Mouse (Mus musculus): ENCODE results near the gene Ifna16.

The Ifna16 gene

GRCm38 (mm10) chr4:88676824-88677223, at the start of gene Ifna16:
Ifna16 (minus strand) TSS chr4:88676924.
- DNase-seq (ENCODE audit: extremely low spot score, low spot score) = no peak

DNA sequence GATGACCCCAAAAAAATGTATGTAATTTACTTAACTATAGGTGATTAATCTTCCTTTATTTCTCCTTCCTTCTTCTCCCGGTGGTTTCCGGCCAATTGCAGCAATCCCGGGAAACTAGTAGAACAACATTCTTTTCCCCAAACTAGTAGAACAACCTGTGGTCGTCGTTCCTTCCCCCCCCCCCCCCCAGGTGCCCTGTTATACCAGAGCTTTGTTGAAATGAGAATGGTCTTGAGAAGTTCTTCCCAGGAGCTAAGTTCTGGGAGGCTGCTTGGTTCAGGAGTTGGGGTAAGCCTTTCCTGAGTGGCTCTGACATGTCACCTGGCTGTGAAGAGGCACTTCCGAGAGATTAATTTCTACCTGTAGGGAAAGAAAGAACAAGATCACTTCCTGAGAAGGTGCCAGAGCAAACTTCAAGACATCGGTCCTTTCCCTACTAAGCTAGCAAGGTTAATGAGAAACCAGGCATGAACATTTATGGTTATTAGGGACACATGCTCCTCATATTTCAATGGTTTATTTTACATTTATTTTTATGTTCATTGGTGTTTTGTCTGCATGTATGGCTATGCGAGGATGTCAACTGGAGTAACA, 46.9 kb upstream of the Ifna16 start:
- no peak for DNase-seq (ENCODE audit: extremely low spot score, low spot score)

- DNase-seq (ENCODE audit: extremely low spot score, low spot score) = peak; percentile 96
Measured at GRCm38 (mm10) chr4:88721791-88722721, 45.3 kb upstream of the Ifna16 start, which contains the start of the genes Gm26566 and Klhl9. Gm26566 (plus strand) TSS chr4:88721805. Klhl9 (minus strand) TSS chr4:88722465.

GRCm38 (mm10) chr4:88718715-88719114, 42.0 kb upstream of the Ifna16 start:
- no peak for DNase-seq (ENCODE audit: extremely low spot score, low spot score)

DNA sequence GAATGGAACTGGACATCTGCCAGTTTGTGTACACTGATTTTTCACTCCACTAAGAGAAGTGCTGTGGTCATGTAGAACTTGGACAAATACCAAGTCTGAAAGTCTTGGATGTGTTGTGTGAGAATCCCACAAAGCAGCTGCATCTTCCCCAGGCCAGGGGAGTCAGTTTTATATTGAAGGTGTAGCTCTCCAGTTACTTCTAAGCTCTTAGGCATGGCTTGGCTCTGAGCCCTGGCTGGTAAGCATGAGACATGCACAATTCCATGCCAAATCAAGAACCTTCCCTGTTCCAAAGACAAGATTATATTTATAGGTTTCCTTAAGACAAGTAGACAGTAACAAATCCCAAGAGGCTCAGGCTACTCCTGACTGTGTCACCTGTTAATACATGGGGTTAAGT, 38.3 kb upstream of the Ifna16 start:
- no peak for DNase-seq (ENCODE audit: extremely low spot score, low spot score)

DNA sequence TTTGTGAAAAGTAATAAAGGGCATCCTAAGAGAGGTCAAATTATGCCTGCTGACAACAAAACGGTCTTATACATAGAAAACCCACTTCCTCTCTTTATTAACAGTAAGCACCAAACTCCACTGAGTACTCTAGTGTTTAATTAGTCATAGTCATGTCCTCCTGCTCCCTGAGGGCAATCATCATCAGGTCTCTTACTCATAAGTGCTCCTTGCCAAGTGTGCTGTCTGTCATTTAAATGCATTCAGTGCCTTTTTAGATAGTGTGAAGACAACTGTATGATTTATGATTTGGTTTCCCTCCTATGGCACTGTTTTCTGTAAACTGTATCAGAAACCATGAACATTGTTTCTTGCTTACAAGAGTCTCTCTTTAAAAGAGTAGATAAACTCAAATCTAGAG, 37.6 kb upstream of the Ifna16 start:
- DNase-seq (ENCODE audit: extremely low spot score, low spot score) = no peak

GRCm38 (mm10) chr4:88707128-88707826, 30.6 kb upstream of the Ifna16 start:
- no peak for DNase-seq (ENCODE audit: extremely low spot score, low spot score)

DNA sequence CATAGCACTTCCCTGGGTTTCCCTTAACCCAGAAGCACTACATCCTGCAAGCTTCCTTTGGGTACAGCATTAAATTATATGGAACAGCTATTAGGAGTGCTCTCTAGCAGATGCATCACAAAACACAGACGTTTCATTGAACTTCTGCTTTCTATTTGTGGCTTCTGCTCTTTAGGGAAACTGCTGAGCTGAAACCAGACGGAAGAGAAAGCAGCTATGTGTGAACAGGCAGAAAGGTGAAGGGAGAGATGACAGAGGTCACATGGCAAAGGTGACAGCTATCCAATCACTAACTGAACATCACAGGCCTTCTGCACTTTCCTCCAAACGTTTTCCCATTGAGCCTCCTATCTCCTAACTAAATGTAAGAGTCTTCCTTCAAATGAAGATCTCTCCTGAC, 29.2 kb upstream of the Ifna16 start:
- no peak for DNase-seq (ENCODE audit: extremely low spot score, low spot score)

GRCm38 (mm10) chr4:88699301-88699700, 22.6 kb upstream of the Ifna16 start:
- no peak for DNase-seq (ENCODE audit: extremely low spot score, low spot score)

DNA sequence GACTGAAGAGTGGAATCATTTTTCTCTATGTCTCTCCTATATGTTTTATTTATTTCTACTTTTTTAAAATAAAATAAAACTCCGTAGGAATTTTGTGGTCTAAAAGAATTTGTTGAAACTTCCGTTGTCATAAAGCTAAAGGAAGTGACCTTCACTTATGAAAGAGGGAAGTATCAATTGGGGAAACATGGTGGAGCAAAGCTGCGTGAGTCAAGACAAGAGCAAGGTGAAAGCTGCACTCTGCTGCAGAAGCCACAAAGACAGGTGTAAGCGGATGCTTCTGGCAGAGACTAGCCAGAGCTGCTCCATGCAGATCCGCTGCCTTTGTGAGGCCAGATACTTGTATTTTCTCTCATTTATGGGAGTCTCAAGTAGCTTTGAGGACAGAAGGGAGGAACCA, 22.1 kb upstream of the Ifna16 start:
- DNase-seq (ENCODE audit: extremely low spot score, low spot score) = no peak

DNA sequence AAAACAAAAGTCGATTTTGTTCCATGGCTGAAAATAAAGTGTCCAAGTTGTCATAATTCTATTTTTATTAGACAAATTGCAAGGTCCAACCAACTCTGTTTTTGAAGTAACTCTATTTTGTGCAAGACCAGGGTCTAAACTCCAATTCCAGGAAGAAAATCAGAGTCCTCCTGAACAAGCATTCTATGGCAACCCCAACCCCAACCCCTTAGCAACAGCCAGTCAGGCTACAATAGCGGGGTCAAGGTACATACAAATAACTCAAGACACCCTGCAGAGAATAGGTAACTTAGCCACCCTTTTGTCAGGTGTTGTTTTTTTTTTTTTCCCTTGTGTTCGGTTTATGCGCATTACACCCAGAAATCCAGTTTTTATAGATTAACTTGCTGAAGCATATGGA, 21.0 kb upstream of the Ifna16 start:
- DNase-seq (ENCODE audit: extremely low spot score, low spot score) = no peak

GRCm38 (mm10) chr4:88697108-88697507, 20.4 kb upstream of the Ifna16 start:
- DNase-seq (ENCODE audit: extremely low spot score, low spot score) = no peak

DNA sequence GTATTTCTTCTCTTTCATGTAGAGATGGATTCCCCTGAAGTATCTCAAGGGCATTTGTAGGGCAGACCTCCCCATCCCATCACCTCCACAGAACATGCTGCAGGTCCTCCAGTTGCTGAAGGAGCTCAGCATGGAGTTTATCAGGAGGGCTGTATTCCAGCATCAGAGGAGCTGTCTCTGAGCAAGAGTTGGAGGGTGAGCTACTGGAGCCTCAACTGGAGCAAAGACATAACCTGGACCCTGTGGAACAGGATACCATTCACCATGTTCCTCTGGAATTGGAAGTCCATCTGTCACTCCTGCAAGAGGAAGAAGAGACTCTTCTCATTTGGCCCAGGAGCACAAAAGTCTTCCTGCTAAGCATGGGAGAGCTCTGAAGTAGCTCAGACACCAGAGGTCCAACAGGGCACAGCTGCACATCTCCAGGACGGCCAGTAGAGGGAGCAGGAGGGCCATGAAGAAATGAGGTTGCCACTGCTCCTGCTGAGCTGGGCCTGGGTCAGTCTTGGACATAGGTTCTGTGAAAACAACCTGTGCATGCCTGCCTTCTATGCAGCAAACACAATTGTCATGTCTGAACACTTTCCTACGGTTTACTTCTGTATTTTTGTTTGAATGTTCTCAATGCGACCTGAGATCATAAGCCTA, 19.6 kb upstream of the Ifna16 start:
- peak; percentile 82 for DNase-seq (ENCODE audit: extremely low spot score, low spot score)

DNA sequence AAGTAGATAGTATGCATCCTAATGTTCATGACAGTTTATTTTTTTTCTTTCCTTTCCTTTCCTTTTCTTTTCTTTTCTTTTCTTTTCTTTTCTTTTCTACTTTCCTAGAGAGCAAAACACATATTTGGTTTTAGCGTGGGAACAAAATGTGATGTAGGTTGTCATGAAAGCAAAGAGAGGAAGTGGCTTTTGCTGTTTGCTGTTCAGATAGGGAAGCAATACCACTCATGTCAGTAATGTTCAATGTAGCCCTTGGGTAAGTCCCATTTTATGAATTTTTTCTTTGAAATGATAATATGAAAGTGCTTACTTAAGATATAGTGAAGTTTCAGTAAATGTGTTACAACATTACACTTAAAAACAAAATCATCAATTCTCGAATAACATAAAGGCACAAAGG, 16.7 kb upstream of the Ifna16 start:
- DNase-seq (ENCODE audit: extremely low spot score, low spot score) = no peak

DNA sequence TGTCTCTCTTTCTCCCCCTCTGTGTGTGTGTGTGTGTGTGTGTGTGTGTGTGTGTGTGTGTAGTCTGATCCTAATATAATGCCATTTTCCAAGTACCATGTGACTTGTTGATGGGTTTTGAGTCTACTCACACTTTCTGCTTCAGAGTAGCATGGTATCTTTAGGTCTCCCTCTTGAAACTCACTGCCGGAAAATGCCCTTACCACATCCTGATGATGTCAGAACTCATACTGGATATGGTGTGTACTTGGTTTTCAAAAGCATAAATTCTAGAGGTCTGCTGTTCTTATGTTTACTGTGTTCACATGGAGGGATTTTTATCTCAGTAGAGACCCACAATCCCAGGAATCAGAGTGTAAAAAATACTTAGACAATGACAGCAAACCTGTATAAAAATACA, 15.8 kb upstream of the Ifna16 start:
- no peak for DNase-seq (ENCODE audit: extremely low spot score, low spot score)

- no peak for DNase-seq (ENCODE audit: extremely low spot score, low spot score)
Measured at GRCm38 (mm10) chr4:88691259-88691658, 14.5 kb upstream of the Ifna16 start, which contains the start of gene Ifnab. Ifnab (minus strand) TSS chr4:88691359.

DNA sequence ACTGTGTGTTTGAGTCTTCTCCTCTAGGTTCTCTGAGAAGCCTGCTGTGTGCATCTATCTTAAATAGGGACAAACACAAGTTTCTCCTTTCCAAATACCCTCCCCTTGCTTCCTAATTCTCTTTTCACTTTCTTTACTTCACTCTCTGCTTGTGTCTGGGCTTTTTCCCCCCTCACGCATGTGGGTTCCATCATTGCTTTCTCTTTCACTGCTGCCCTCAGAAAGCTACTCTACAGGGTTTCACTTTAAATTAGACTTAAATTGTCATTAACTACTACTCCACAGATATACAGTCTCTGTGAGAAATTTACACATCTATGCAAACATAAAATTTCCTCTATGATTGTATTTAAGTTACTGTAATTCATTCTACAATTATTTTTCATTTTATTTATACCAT, 7.1 kb upstream of the Ifna16 start, which contains the start of gene Ifna2:
Ifna2 (minus strand) TSS at position 101 of the 400 bp plus-strand sequence.
- no peak for DNase-seq (ENCODE audit: extremely low spot score, low spot score)

DNA sequence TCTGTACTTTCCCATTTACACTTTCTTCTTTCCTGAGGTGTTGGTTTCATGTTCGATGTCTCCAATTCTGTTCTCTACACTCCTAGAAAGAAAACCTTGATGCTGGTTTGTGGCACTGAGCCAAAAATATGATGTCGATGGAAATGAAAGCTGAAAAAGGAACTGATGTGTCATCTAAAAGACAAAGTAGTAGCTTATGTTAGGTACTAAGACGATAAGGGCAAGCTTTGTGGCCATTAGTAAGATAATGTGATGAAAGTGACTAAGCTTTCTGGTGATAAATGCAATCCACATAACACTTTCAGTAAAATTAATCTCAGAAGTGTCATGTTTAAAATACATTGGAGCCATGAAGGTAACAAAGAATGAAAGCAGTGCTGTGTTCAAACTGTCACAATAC, 4.6 kb upstream of the Ifna16 start:
- DNase-seq (ENCODE audit: extremely low spot score, low spot score) = no peak

DNA sequence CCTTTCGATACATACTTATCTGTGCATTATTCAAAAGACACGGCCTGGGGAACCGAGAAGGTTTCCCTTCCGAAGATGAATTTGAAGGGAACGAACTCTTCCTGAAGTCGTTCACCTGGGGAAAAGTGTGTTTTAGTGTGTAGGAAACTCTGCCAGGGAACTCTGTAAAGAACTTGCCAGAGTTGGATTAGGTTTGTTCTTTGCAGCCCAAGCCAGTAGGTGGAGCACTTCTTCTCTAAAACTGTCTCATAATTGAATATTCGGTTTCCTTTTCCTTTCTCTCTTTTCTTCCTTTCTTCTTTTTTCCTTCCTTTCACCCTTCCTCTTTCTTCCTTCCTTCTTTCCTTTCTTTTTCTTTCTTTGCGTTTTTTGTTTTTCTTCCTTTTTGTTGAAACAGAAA, 3.6 kb upstream of the Ifna16 start:
- DNase-seq (ENCODE audit: extremely low spot score, low spot score) = no peak

DNA sequence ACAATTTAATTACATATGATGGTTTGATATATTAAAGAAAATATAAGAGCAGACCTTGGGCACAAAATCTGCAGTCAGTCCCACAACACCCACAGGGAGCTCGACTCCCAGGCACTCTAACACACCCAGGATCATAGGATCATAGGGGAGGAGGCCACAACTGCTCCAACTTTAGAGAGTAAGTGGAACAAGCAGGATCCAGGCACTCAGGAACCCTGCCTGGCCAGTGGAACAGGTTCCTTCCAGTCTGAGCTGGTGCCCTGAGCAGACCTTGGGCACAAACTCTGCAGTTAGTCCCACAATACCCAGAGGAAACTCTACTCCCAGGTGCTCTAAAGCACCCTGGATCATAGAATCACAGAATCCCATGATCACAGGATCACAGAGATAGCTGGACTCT, 21.3 kb downstream of the Ifna16 start:
- DNase-seq (ENCODE audit: extremely low spot score, low spot score) = no peak

DNA sequence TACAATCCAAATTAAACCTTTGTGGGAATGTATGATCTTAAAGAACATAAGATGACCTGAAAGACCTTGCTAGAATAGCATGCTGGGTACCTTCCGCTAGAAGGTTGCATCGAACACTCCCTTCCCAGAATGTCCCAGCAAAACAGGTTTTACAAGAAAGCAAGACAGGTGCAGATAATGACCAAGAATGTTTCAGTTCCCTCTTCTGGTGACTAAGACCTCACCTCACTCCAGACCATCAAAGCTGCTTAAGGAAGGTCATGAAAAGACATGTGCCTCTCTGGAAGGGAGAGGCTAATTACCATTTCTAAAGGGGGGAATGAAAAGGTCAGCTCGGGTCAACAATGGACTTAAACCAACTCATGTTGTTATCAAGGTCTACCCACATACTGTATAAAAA, 23.1 kb downstream of the Ifna16 start:
- DNase-seq (ENCODE audit: extremely low spot score, low spot score) = no peak
